Mouse (Mus musculus) myocyte (in vitro differentiated cells): Measurements from ENCODE around the gene Prrt4. TPM values are rescaled to one million over a fixed set of nuclear protein-coding genes. Genes with fewer than 3 reads are reported as not detected.
A peak's percentile ranks its signal among the peaks of the same experiment; 100 is the strongest.

ENCODE experiments used
- H3K27me3 ChIP-seq: one replicate; pipeline ENCODE4 v1.6.1; 2011; ENCODE audit not compliant: control insufficient read depth, insufficient read depth, insufficient read length
- H3K36me3 ChIP-seq: one replicate; pipeline ENCODE4 v1.6.1; 2011; ENCODE audit not compliant: control insufficient read depth, insufficient read depth
- H3K4me2 ChIP-seq: one replicate; pipeline ENCODE4 v1.6.1; 2011; ENCODE audit warnings: low read depth, control low read depth
- H3K4me3 ChIP-seq: one replicate; pipeline ENCODE4 v1.5.1; 2011; ENCODE audit warnings: mild to moderate bottlenecking, control low read depth, moderate library complexity
- H3K79me2 ChIP-seq: one replicate; pipeline ENCODE4 v1.6.1; 2011; ENCODE audit not compliant: control insufficient read depth, insufficient read depth
- H3ac ChIP-seq: one replicate; pipeline ENCODE4 v1.6.1; 2011; ENCODE audit not compliant: control insufficient read depth, insufficient read length
- CEBPB ChIP-seq: IDR thresholded peaks from 2 replicates; pipeline ENCODE4 v1.6.1; 2011; ENCODE audit warnings: mild to moderate bottlenecking, moderate library complexity; ENCODE audit not compliant: poor library complexity, insufficient read depth, severe bottlenecking
- E2F4 ChIP-seq: IDR thresholded peaks from one replicate; pipeline ENCODE4 v1.6.1; 2011; ENCODE audit warnings: mild to moderate bottlenecking, control low read depth, moderate library complexity; ENCODE audit not compliant: insufficient read depth
- MAX ChIP-seq: IDR thresholded peaks from one replicate; pipeline ENCODE4 v1.6.1; 2011; ENCODE audit warnings: low read depth, mild to moderate bottlenecking, control low read depth
- MYOD1 ChIP-seq, 3 experiments: IDR thresholded peaks; one replicate each; pipeline ENCODE4 v1.6.1; 2011; ENCODE audit warnings: control low read depth in 2 of 3, low read depth in 2 of 3, mild to moderate bottlenecking in 2 of 3, moderate library complexity in 1 of 3; ENCODE audit not compliant: insufficient read length in 2 of 3, control insufficient read depth in 1 of 3
- MYOG ChIP-seq, 3 experiments: IDR thresholded peaks; one replicate each; pipeline ENCODE4 v1.6.1; 2011; ENCODE audit warnings: control low read depth in 2 of 3, low read depth in 2 of 3, mild to moderate bottlenecking in 2 of 3; ENCODE audit not compliant: insufficient read length in 2 of 3, control insufficient read depth in 1 of 3, insufficient read depth in 1 of 3
- POLR2A ChIP-seq: IDR thresholded peaks from one replicate; pipeline ENCODE4 v1.6.1; 2011; ENCODE audit warnings: low read depth, mild to moderate bottlenecking, control low read depth, moderate library complexity; ENCODE audit not compliant: insufficient read length
- POLR2AphosphoS2 ChIP-seq: IDR thresholded peaks from one replicate; pipeline ENCODE4 v1.6.1; 2011; ENCODE audit warnings: low read depth, control low read depth; ENCODE audit not compliant: insufficient read length
- REST ChIP-seq: IDR thresholded peaks from one replicate; pipeline ENCODE4 v1.6.1; 2011; ENCODE audit warnings: mild to moderate bottlenecking, control low read depth, moderate library complexity; ENCODE audit not compliant: insufficient read depth, insufficient read length
- SRF ChIP-seq: IDR thresholded peaks from one replicate; pipeline ENCODE4 v1.6.1; 2011; ENCODE audit warnings: low read depth; ENCODE audit not compliant: control insufficient read depth, insufficient read length
- TCF12 ChIP-seq: IDR thresholded peaks from one replicate; pipeline ENCODE4 v1.6.1; 2011; ENCODE audit warnings: mild to moderate bottlenecking, control low read depth; ENCODE audit not compliant: poor library complexity, insufficient read depth, severe bottlenecking
- TCF3 ChIP-seq: IDR thresholded peaks from one replicate; pipeline ENCODE4 v1.6.1; 2011; ENCODE audit warnings: low read depth, control low read depth; ENCODE audit not compliant: insufficient read length
- USF1 ChIP-seq: IDR thresholded peaks from one replicate; pipeline ENCODE4 v1.6.1; 2011; ENCODE audit warnings: low read depth, mild to moderate bottlenecking, control low read depth, moderate library complexity
- polyA plus RNA-seq: library from polyadenylated mRNA; unstranded; fragments of >200 nt; fragmentation: generic; extraction: Trizol; gene quantifications from one replicate; pipeline ENCODE4 v1.2.1, GENCODE M21; 2012; ENCODE audit warnings: missing spikeins

Prrt4 gene
- polyA plus RNA-seq, 1 experiment = 0.37 TPM

GRCm38 (mm10) chr6:29199223-29199855, 20.0 kb upstream of the Prrt4 start:
- no peaks in the 10 kb centered on the region for H3K79me2 ChIP-seq
- TF ChIP-seq MYOD1 (IDR thresholded peaks at IDR 0.05; ENCODE audit: control insufficient read depth in 1 of 3, insufficient read length in 2 of 3, low read depth in 2 of 3) (no peak), CEBPB (no peak), REST (no peak), TCF3 (no peak), POLR2A (no peak), E2F4 (no peak), SRF (no peak), MAX (no peak), POLR2AphosphoS2 (no peak), USF1 (no peak), TCF12 (no peak), MYOG (IDR thresholded peaks at IDR 0.05; ENCODE audit: control insufficient read depth in 1 of 3, insufficient read depth in 1 of 3, insufficient read length in 2 of 3, low read depth in 2 of 3) (no peak)
- peaks cover 7% of the 10 kb centered on the region for H3K36me3 ChIP-seq
- no peaks in the 10 kb centered on the region for H3K27me3 ChIP-seq
- no peak overlapping the region for H3ac ChIP-seq
- H3K4me3 ChIP-seq = no peak overlapping the region
- H3K4me2 ChIP-seq = no peak overlapping the region

- H3ac ChIP-seq = no peak overlapping the region
- no peak overlapping the region for H3K4me3 ChIP-seq
- H3K4me2 ChIP-seq = peak overlapping the region; percentile 58
- H3K36me3 ChIP-seq = peaks cover 2% of the 10 kb centered on the region
- TF ChIP-seq REST (no peak), E2F4 (no peak)
- no peaks in the 10 kb centered on the region for H3K27me3 ChIP-seq
- no peaks in the 10 kb centered on the region for H3K79me2 ChIP-seq
Measured at GRCm38 (mm10) chr6:29198309-29199222, 19.2 kb upstream of the Prrt4 start.

GRCm38 (mm10) chr6:29195846-29196698, 16.7 kb upstream of the Prrt4 start:
- H3K4me2 ChIP-seq = peak overlapping the region; percentile 22
- no peak overlapping the region for H3K4me3 ChIP-seq
- H3K27me3 ChIP-seq = no peaks in the 10 kb centered on the region
- H3ac ChIP-seq = no peak overlapping the region
- no peaks in the 10 kb centered on the region for H3K79me2 ChIP-seq
- H3K36me3 ChIP-seq = no peaks in the 10 kb centered on the region
- TF ChIP-seq REST (no peak), MYOD1 (IDR thresholded peaks at IDR 0.05; ENCODE audit: control insufficient read depth in 1 of 3, insufficient read length in 2 of 3, low read depth in 2 of 3) (peak in 1 of 3 experiments; percentile 26), MYOG (IDR thresholded peaks at IDR 0.05; ENCODE audit: control insufficient read depth in 1 of 3, insufficient read depth in 1 of 3, insufficient read length in 2 of 3, low read depth in 2 of 3) (peak in 1 of 3 experiments; percentile 34)

GRCm38 (mm10) chr6:29195146-29195545, 15.8 kb upstream of the Prrt4 start:
- Histone ChIP-seq H3ac (no peak overlapping the region), H3K79me2 (no peaks in the 10 kb centered on the region), H3K4me3 (no peak overlapping the region), H3K36me3 (no peaks in the 10 kb centered on the region), H3K4me2 (peak overlapping the region; percentile 22), H3K27me3 (no peaks in the 10 kb centered on the region)
- TF ChIP-seq MAX (no peak), E2F4 (no peak), POLR2AphosphoS2 (no peak), POLR2A (no peak), CEBPB (no peak)
